Mouse (Mus musculus): ENCODE measurements at regions not wholly inside any gene's neighbourhood (a gene's known extent, or its start where the extent isn't known, plus 50 kb on each side); places are given as distances from the start of the nearest gene placed in this dataset.

- Histone ChIP-seq H3K9ac (ENCODE audit: low read depth, low read length) (no peak overlapping the region), H3K9me3 (ENCODE audit: control insufficient read depth, low read length) (no peaks in the 10 kb centered on the region), H3K4me1 (ENCODE audit: control insufficient read depth, insufficient read depth, low read depth, low read length) (no peaks in the 10 kb centered on the region), H3K27ac (ENCODE audit: low read depth, low read length) (no peak overlapping the region), H3K4me2 (ENCODE audit: low read length) (0 out of 2 replicates have a peak overlapping the region, but pooled peaks have one; percentile 10), H3K36me3 (ENCODE audit: control insufficient read depth, insufficient read depth, low read length) (no peaks in the 10 kb centered on the region), H3K27me3 (replicated peaks; ENCODE audit: control insufficient read depth, insufficient read depth, low read length) (no peaks in the 10 kb centered on the region), H3K4me3 (ENCODE audit: low read length) (no peak overlapping the region)
- peak; percentile 64; the same call in 1 of the 2 replicates for ATAC-seq
- 65% methylated on average over 5 of the region's 5 CpGs for WGBS
Observed at GRCm38 (mm10) chrX:122484756-122485424, 87.7 kb upstream of the Nap1l3 start.
